Mouse (Mus musculus) midbrain, embryonic 11.5 days (tissue): Measurements from ENCODE around the gene Sec61b. TPM values are rescaled to one million over a fixed set of nuclear protein-coding genes. Genes with fewer than 3 reads are reported as not detected.

Experiments used
- polyA plus RNA-seq: library from polyadenylated mRNA; unstranded; fragments of >200 nt; fragmentation: Nextera tagmentation; extraction: Ambion mirVana; gene quantifications from 2 replicates; pipeline ENCODE4 v1.2.1, GENCODE M21; 2014

Gene Sec61b
- polyA plus RNA-seq, 1 experiment from 2014 or later = 364 TPM

Other genes with a start within 250 kb of the Sec61b start
- gene Tgfbr1, start 121.4 kb upstream of the Sec61b start, polyA plus RNA-seq = 121 and 133 TPM in 2 replicates
- gene Alg2, start 325 bp upstream of the Sec61b start, polyA plus RNA-seq = 133 and 141 TPM in 2 replicates